Mouse (Mus musculus) brain, embryonic 14.5 days (tissue): ENCODE measurements around the gene Tnfrsf1b.

Source experiments
- CTCF ChIP-seq: fragments of 200-500 bp; IDR thresholded peaks from 2 replicates; pipeline ENCODE4 v1.5.1; 2012; ENCODE audit warnings: inconsistent platforms, mild to moderate bottlenecking, moderate library complexity, borderline replicate concordance; ENCODE audit not compliant: insufficient read depth, insufficient read length; ENCODE audit errors: extremely low read depth
- POLR2A ChIP-seq: fragments of 200-500 bp; IDR thresholded peaks from 2 replicates; pipeline ENCODE4 v1.6.1; 2012; ENCODE audit warnings: mild to moderate bottlenecking, inconsistent platforms, borderline replicate concordance; ENCODE audit not compliant: poor library complexity, insufficient read depth, insufficient read length, severe bottlenecking; ENCODE audit errors: extremely low read depth

GRCm38 (mm10) chr4:145247556-145247955 lies 886 bp upstream of the Tnfrsf1b start:
- TF ChIP-seq CTCF (no peak), POLR2A (no peak)
